Mouse (Mus musculus) testis, adult 2 months (tissue): ENCODE measurements at regions not wholly inside any gene's neighbourhood (a gene's known extent, or its start where the extent isn't known, plus 50 kb on each side); places are given as distances from the start of the nearest gene placed in this dataset.

ENCODE experiments used
- CTCF ChIP-seq: fragments of 200-500 bp; IDR thresholded peaks from 2 replicates; pipeline ENCODE4 v1.5.1; 2012; ENCODE audit warnings: low read depth, mild to moderate bottlenecking, inconsistent platforms, low read length, moderate library complexity; ENCODE audit not compliant: control insufficient read depth, insufficient read depth, insufficient replicate concordance
- POLR2A ChIP-seq: fragments of 200-500 bp; IDR thresholded peaks from 2 replicates; pipeline ENCODE4 v1.6.1; 2012; ENCODE audit warnings: low read depth, mild to moderate bottlenecking, inconsistent platforms, low read length, moderate library complexity; ENCODE audit not compliant: control insufficient read depth

GRCm38 (mm10) chr3:119949041-119949470, 164.8 kb upstream of the Ptbp2 start:
- TF ChIP-seq CTCF: no peak
- no peak for TF ChIP-seq POLR2A
